Mouse (Mus musculus): Measurements from ENCODE around the gene Wwox.

GRCm38 (mm10) chr8:115161520-115161919, 722.1 kb downstream of the Wwox start:
- TF ChIP-seq CTCF (IDR thresholded peaks at IDR 0.05; ENCODE audit: low read depth) (no peak), EP300 (IDR thresholded peaks at IDR 0.05; ENCODE audit: low read depth) (no peak)

Measured in liver, embryonic 14.5 days (tissue).